Mouse (Mus musculus): Measurements from ENCODE around the gene Agpat1.

DNA sequence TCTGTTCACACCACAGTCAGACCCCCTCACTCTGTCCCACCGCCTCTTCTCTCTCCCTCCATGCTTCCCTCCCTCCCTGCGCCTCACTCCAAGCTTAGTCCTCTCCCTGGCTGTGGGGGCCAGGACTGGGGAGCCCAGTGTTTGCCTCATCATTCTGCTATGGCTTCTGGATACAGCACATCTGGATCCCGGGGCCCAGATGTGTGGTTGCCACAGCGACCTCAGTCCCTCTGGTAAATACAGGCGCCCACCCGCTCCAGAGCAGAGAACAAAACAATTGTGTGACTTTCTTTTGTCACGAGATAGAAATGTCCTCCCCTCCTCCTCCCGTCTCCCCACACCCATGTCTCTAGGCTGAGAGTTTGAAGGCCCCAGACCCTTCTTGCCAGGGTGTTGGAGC, 52.6 kb downstream of the Agpat1 start:
- TF ChIP-seq POLR2A (IDR thresholded peaks at IDR 0.05; ENCODE audit: borderline replicate concordance, extremely low read depth, low read depth, low read length), result no peak
- no peak for TF ChIP-seq CTCF (IDR thresholded peaks at IDR 0.05; ENCODE audit: insufficient read depth, low read length)

Data from lung, adult 2 months (tissue).